Mouse (Mus musculus) heart, embryonic 10.5 days (tissue): ENCODE measurements at regions not wholly inside any gene's neighbourhood (a gene's known extent, or its start where the extent isn't known, plus 50 kb on each side); places are given as distances from the start of the nearest gene placed in this dataset.
"Not testable (repeated sequence)": the region's sequence is repeated elsewhere in the genome, so short reads cannot be mapped to it uniquely, and the experiment has no call there.

ENCODE experiments used
- DNase-seq: peaks from one replicate; pipeline ENCODE4 v3.0.0-alpha.2; 2017; ENCODE audit warnings: low spot score
- H3K27ac ChIP-seq: fragments of 300-500 bp; sonication (generic); 2 replicates; pipeline ENCODE4 v1.5.1; 2016; ENCODE audit warnings: mild to moderate bottlenecking
- H3K27me3 ChIP-seq: fragments of 300-500 bp; sonication (generic); 2 replicates; pipeline ENCODE4 v1.6.1; 2016; ENCODE audit warnings: mild to moderate bottlenecking; ENCODE audit not compliant: poor library complexity, insufficient read depth, severe bottlenecking
- H3K36me3 ChIP-seq: fragments of 300-500 bp; sonication (generic); 2 replicates; pipeline ENCODE4 v1.6.1; 2016; ENCODE audit warnings: mild to moderate bottlenecking, moderate library complexity
- H3K4me1 ChIP-seq: fragments of 300-500 bp; sonication (generic); 2 replicates; pipeline ENCODE4 v1.6.1; 2016; ENCODE audit warnings: mild to moderate bottlenecking
- H3K4me3 ChIP-seq: fragments of 300-500 bp; sonication (generic); 2 replicates; pipeline ENCODE4 v1.5.1; 2016; ENCODE audit warnings: mild to moderate bottlenecking, moderate library complexity
- H3K9me3 ChIP-seq: fragments of 300-500 bp; sonication (generic); 2 replicates; pipeline ENCODE4 v1.6.1; 2016; ENCODE audit warnings: mild to moderate bottlenecking, moderate library complexity
- WGBS: fragments of 180-500 bp; shearing (Covaris S2); methylation state at CpG from one replicate; pipeline ENCODE4 v1.1.7; 2016; 5-methylcytosine and 5-hydroxymethylcytosine counted together

GRCm38 (mm10) chr3:41504867-41505266 is 50.7 kb upstream of the Jade1 start:
- Histone ChIP-seq H3K4me1 (no peaks in the 10 kb centered on the region; the same call in 1 of the 2 replicates), H3K4me3 (no peak overlapping the region), H3K9me3 (no peaks in the 10 kb centered on the region), H3K27ac (no peak overlapping the region), H3K36me3 (no peaks in the 10 kb centered on the region), H3K27me3 (no peaks in the 10 kb centered on the region)
- peak; percentile 20 for DNase-seq
- WGBS, result 91% methylated on average over 4 of the region's 4 CpGs

GRCm38 (mm10) chr3:41502161-41502560 is 53.4 kb upstream of the Jade1 start:
- H3K36me3 ChIP-seq, result no peaks in the 10 kb centered on the region
- WGBS, result 76% methylated on average over 3 of the region's 3 CpGs

DNA sequence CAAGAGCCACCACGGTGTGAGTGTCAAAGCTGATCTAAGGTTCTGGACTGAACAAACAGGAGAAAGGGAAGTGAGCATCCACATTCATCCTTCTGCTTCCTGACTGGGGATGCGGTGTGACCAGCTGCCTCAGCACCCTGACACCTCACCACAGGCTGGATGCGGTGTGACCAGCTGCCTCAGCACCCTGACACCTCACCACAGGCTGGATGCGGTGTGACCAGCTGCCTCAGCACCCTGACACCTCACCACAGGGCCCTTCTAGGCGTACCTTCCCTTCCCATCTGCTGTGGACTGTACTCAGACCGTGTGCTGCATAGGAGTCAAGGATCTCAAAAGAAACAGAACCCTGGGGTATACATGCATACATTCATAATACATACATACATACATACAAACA is 53.9 kb upstream of the Jade1 start:
- not testable (repeated sequence) for H3K27me3 ChIP-seq, H3K4me3 ChIP-seq, H3K9me3 ChIP-seq, H3K27ac ChIP-seq, H3K4me1 ChIP-seq, H3K36me3 ChIP-seq
- DNase-seq, result peak; percentile 20
- 50% methylated on average over 6 of the region's 6 CpGs for WGBS

More at GRCm38 (mm10) chr3:41502161-41502560, 53.4 kb upstream of the Jade1 start:
- H3K4me1 ChIP-seq, result peaks cover 6% of the 10 kb centered on the region; the same call in 1 of the 2 replicates
- DNase-seq, result peak; percentile 53
- H3K4me3 ChIP-seq, result no peak overlapping the region
- H3K9me3 ChIP-seq, result no peaks in the 10 kb centered on the region
- no peaks in the 10 kb centered on the region for H3K27me3 ChIP-seq
- no peak overlapping the region for H3K27ac ChIP-seq

DNA sequence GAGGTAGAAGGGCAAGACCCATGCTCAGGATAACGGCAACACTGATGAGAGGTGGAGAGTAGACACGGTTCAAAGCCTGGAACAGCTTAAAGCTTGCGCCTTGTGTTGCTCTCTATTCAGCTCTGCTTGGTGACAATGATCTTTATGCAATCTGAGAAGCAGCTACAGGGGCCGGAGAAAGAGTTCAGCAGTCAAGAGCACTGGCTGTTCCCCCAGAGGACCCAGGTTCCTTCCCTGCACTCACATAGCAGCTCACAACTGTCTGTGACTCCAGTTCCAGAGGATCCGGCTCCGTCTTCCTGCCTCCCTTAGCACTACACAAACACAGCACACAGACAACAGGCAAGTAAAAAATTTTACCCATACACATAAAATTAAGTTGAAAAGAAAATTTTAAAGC is 54.4 kb upstream of the Jade1 start:
- peak; percentile 43 for DNase-seq
- WGBS, result 78% methylated on average over 6 of the region's 6 CpGs
- no peaks in the 10 kb centered on the region for H3K36me3 ChIP-seq
- H3K4me1 ChIP-seq, result peaks cover 7% of the 10 kb centered on the region; the same call in 1 of the 2 replicates
- H3K27ac ChIP-seq, result no peak overlapping the region
- H3K27me3 ChIP-seq, result no peaks in the 10 kb centered on the region
- no peak overlapping the region for H3K4me3 ChIP-seq
- H3K9me3 ChIP-seq, result no peaks in the 10 kb centered on the region

DNA sequence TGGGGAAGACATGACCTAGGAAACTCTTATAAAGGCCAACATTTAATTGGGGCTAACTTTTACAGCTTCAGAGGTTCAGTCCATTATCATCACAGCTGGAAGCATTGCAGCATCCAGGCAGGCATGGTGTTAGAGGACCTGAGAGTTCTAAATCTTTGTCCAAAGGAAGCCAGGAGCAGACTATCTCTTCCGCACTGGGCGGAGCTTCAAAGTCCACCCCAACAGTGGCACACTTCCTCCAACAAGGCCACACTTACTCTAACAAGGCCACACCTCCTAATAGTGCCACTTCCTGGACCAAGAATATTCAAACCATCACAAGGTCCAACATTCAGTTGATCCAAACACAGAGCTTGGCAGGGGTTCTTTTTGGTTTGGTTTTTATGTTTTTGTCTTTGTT is 55.9 kb upstream of the Jade1 start:
- Histone ChIP-seq H3K36me3 (no peaks in the 10 kb centered on the region), H3K9me3 (no peaks in the 10 kb centered on the region), H3K27ac (no peak overlapping the region), H3K27me3 (no peaks in the 10 kb centered on the region), H3K4me1 (peaks cover 7% of the 10 kb centered on the region; the same call in 1 of the 2 replicates), H3K4me3 (no peak overlapping the region)
- DNase-seq, result peak; percentile 41
- WGBS, result 82% methylated on average over 2 of the region's 2 CpGs

GRCm38 (mm10) chr3:41498791-41499190 is 56.7 kb upstream of the Jade1 start:
- peak; percentile 19 for DNase-seq

DNA sequence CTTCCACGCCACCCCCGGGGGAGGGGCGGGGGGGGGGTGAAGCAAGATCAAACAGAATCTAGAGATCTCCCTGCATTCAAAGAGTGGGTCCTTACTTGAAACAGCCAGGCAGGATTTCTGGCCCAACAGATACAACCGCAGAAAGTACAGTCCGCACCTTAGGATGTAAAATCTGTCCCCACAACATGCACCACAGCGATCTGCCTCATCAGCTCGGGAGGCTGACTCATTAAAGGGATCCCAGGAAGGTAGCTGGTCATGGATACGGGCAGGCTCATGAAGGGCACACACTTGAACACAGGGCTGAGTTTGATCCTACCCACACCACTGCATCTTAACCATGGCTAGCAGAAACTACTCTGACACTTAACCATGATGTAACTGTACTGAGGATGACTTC is 57.8 kb upstream of the Jade1 start:
- Histone ChIP-seq H3K36me3 (no peaks in the 10 kb centered on the region), H3K27ac (peak overlapping the region; percentile 52; the same call in 1 of the 2 replicates), H3K4me3 (peak overlapping the region; percentile 13; the same call in 1 of the 2 replicates), H3K4me1 (peaks cover 7% of the 10 kb centered on the region; the same call in 1 of the 2 replicates), H3K27me3 (no peaks in the 10 kb centered on the region), H3K9me3 (no peaks in the 10 kb centered on the region)
- WGBS, result 61% methylated on average over 8 of the region's 8 CpGs
- DNase-seq, result peak; percentile 58

More at GRCm38 (mm10) chr3:41498791-41499190, 56.7 kb upstream of the Jade1 start:
- H3K27ac ChIP-seq, result no peak overlapping the region
- H3K36me3 ChIP-seq, result no peaks in the 10 kb centered on the region
- no peaks in the 10 kb centered on the region for H3K9me3 ChIP-seq
- H3K4me1 ChIP-seq, result peaks cover 7% of the 10 kb centered on the region; the same call in 1 of the 2 replicates
- H3K4me3 ChIP-seq, result no peak overlapping the region
- WGBS, result 84% methylated on average over 7 of the region's 7 CpGs
- no peaks in the 10 kb centered on the region for H3K27me3 ChIP-seq

- 36% methylated on average over 12 of the region's 13 CpGs for WGBS
Observed at GRCm38 (mm10) chr3:41496931-41497710, 58.4 kb upstream of the Jade1 start.

GRCm38 (mm10) chr3:41495893-41496292 is 59.6 kb upstream of the Jade1 start:
- Histone ChIP-seq H3K36me3 (no peaks in the 10 kb centered on the region), H3K4me3 (no peak overlapping the region), H3K4me1 (peaks cover 7% of the 10 kb centered on the region; the same call in 1 of the 2 replicates), H3K9me3 (no peaks in the 10 kb centered on the region), H3K27ac (no peak overlapping the region), H3K27me3 (no peaks in the 10 kb centered on the region)
- 85% methylated on average over 3 of the region's 3 CpGs for WGBS
- no peak for DNase-seq

More at GRCm38 (mm10) chr3:41496931-41497710, 58.4 kb upstream of the Jade1 start:
- no peaks in the 10 kb centered on the region for H3K9me3 ChIP-seq
- DNase-seq, result peak; percentile 58
- H3K27ac ChIP-seq, result peak overlapping the region; percentile 52; the same call in 1 of the 2 replicates
- H3K4me3 ChIP-seq, result peak overlapping the region; percentile 13; the same call in 1 of the 2 replicates
- H3K4me1 ChIP-seq, result peaks cover 7% of the 10 kb centered on the region; the same call in 1 of the 2 replicates
- no peaks in the 10 kb centered on the region for H3K36me3 ChIP-seq
- no peaks in the 10 kb centered on the region for H3K27me3 ChIP-seq

DNA sequence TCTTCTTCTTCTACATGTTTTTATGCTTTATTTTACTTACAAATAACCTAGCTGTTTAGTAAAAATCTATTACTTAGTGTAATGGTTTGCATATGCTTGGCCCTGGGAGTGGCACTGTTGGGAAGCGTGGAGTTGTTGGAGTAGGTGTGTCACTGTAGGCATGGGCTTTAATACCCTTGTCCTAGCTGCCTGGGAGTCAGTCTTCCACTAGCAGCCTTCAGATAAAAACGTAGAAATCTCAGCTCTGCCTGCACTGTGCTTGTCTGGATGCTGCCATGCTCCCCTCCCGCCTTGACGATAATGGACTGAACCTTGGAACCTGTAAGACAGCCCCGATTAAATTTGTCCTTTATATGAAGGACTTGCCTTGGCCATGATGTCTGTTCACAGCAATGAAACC is 60.4 kb upstream of the Jade1 start:
- WGBS, result 73% methylated on average over 5 of the region's 5 CpGs
- no peak for DNase-seq
- no peak overlapping the region for H3K27ac ChIP-seq
- H3K27me3 ChIP-seq, result no peaks in the 10 kb centered on the region
- no peak overlapping the region for H3K4me3 ChIP-seq
- H3K4me1 ChIP-seq, result peaks cover 7% of the 10 kb centered on the region; the same call in 1 of the 2 replicates
- H3K9me3 ChIP-seq, result no peaks in the 10 kb centered on the region
- H3K36me3 ChIP-seq, result no peaks in the 10 kb centered on the region

- Histone ChIP-seq H3K36me3 (no peaks in the 10 kb centered on the region), H3K4me1 (peaks cover 12% of the 10 kb centered on the region), H3K27ac (no peak overlapping the region), H3K4me3 (no peak overlapping the region), H3K27me3 (no peaks in the 10 kb centered on the region), H3K9me3 (no peaks in the 10 kb centered on the region)
- no peak for DNase-seq
- 83% methylated on average over 7 of the region's 7 CpGs for WGBS
Observed at GRCm38 (mm10) chr3:41493472-41493871, 62.1 kb upstream of the Jade1 start.

DNA sequence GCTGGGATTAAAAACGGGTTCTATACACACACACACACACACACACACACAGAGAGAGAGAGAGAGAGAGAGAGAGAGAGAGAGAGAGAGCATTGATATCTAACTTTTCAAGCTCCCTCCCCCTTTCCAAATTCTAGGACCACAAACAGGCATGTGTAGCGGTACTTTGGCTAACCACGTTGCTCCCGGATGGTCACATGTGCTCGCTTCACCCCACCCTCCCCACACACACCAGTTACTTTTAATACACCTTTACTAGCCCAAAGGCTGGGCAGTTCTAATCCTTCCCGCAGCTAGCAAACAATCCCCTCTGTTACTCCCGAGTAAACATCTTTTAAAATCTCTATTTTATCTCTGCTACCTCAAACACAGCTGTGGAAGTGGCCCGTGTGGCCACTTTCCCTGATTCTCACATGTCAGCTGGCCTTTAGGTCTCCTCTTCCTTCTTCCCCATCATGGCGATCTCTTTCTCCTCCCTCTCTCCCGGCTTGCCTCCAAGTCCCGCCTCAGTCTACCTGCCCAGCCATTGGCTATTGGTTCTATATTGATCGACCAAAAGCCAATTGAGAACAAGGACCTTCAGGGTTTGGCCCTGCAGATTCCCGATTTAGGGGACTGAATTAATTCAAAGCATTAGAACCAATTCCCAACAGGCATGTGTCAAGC is 62.7 kb upstream of the Jade1 start:
- WGBS, result 81% methylated on average over 13 of the region's 13 CpGs
- peaks cover 12% of the 10 kb centered on the region for H3K4me1 ChIP-seq
- H3K27me3 ChIP-seq, result no peaks in the 10 kb centered on the region

More for the DNA sequence above, 62.7 kb upstream of the Jade1 start:
- Histone ChIP-seq H3K9me3 (no peaks in the 10 kb centered on the region), H3K36me3 (no peaks in the 10 kb centered on the region), H3K4me3 (no peak overlapping the region), H3K27ac (no peak overlapping the region)
- DNase-seq, result no peak
